Mouse (Mus musculus): ENCODE results near the gene Iqce.

Iqce gene

GRCm38 (mm10) chr5:140661875-140662643 lies 40.1 kb downstream of the Iqce start:
- DNase-seq (ENCODE audit: low spot score in 2 of 2): no peak

- no peak for DNase-seq (ENCODE audit: low spot score in 2 of 2)
Measured at GRCm38 (mm10) chr5:140661427-140661826, 40.8 kb downstream of the Iqce start.

- no peak for DNase-seq (ENCODE audit: low spot score in 2 of 2)
Measured at GRCm38 (mm10) chr5:140660398-140660797, 41.8 kb downstream of the Iqce start.

- DNase-seq (ENCODE audit: low spot score in 2 of 2): no peak
Measured at GRCm38 (mm10) chr5:140659607-140660272, 42.4 kb downstream of the Iqce start.

- no peak for DNase-seq (ENCODE audit: low spot score in 2 of 2)
Measured at GRCm38 (mm10) chr5:140654096-140654845, 47.9 kb downstream of the Iqce start.

GRCm38 (mm10) chr5:140652587-140652986 lies 49.6 kb downstream of the Iqce start:
- DNase-seq (ENCODE audit: low spot score in 2 of 2): no peak

- DNase-seq (ENCODE audit: low spot score in 2 of 2): no peak
Measured at GRCm38 (mm10) chr5:140651231-140651630, 50.9 kb downstream of the Iqce start.

GRCm38 (mm10) chr5:140649881-140650414 lies 52.2 kb downstream of the Iqce start:
- no peak for DNase-seq (ENCODE audit: low spot score in 2 of 2)

- DNase-seq (ENCODE audit: low spot score in 2 of 2): peak; percentile 98
Measured at GRCm38 (mm10) chr5:140649101-140649667, 53.0 kb downstream of the Iqce start.

- peak; percentile 52 to 55 for DNase-seq (ENCODE audit: low spot score in 2 of 2)
Measured at GRCm38 (mm10) chr5:140648519-140649100, 53.6 kb downstream of the Iqce start, which contains the start of gene Ttyh3. Gene Ttyh3 (minus strand): TSS chr5:140649031.

- DNase-seq (ENCODE audit: low spot score in 2 of 2): peak; percentile 28 to 58
Measured at GRCm38 (mm10) chr5:140647821-140648518, 54.2 kb downstream of the Iqce start.

GRCm38 (mm10) chr5:140647031-140647760 lies 55.0 kb downstream of the Iqce start:
- DNase-seq (ENCODE audit: low spot score in 2 of 2): no peak

- no peak for DNase-seq (ENCODE audit: low spot score in 2 of 2)
Measured at GRCm38 (mm10) chr5:140646171-140646570, 56.0 kb downstream of the Iqce start.

GRCm38 (mm10) chr5:140645454-140645853 lies 56.7 kb downstream of the Iqce start:
- DNase-seq (ENCODE audit: low spot score in 2 of 2): no peak

GRCm38 (mm10) chr5:140644702-140645201 lies 57.4 kb downstream of the Iqce start:
- no peak for DNase-seq (ENCODE audit: low spot score in 2 of 2)

- DNase-seq (ENCODE audit: low spot score in 2 of 2): peak in 1 of 2 experiments; percentile 45
Measured at GRCm38 (mm10) chr5:140644263-140644662, 57.9 kb downstream of the Iqce start.

- DNase-seq (ENCODE audit: low spot score in 2 of 2): no peak
Measured at GRCm38 (mm10) chr5:140642076-140642475, 60.1 kb downstream of the Iqce start.

GRCm38 (mm10) chr5:140641254-140641928 lies 60.8 kb downstream of the Iqce start:
- DNase-seq (ENCODE audit: low spot score in 2 of 2): no peak

- DNase-seq (ENCODE audit: low spot score in 2 of 2): no peak
Measured at GRCm38 (mm10) chr5:140640812-140641211, 61.4 kb downstream of the Iqce start.
